Mouse (Mus musculus): ENCODE data around the gene Zmiz1. TPM values are rescaled to one million over a fixed set of nuclear protein-coding genes. Genes with fewer than 3 reads are reported as not detected.

The Zmiz1 gene
- polyA plus RNA-seq, 1 experiment = 27.3 TPM

DNA sequence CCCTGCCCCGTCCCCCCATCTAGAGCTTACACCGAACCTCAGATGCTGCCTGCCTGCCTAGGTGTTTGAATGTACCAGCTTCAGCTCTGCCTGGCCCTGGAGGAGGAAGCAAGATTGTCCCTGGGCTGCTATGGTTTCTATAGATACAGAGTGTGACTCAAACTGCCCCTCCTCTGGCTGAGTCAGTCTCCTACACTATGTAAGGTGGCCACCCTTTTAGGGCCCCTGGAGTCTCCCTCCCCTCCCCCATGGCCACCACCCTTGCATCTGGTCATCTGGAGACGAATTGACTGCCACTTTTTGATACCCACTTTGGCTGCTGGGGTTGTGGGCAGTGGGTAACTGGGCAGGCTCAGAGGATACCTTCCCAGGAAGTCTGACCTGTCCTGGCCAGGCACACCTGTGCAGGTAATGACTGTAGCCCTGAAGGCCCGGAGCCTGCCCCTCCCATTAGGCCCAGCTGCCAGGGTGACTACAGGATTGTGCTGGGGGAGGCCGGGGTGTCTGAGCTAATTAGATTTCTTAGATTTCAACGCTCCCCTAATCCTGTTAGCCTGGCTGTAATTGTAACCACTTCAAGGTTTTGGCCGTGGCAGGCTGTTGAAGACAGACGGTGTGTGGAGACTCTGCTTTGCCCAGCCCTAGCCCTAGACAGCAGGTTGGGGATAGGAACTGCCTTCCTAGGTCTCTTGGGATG, 5.8 kb downstream of the Zmiz1 start:
- Histone ChIP-seq H3K79me3 (ENCODE audit: low read depth) (peaks cover 96% of the 10 kb centered on the region), H3K27me3 (ENCODE audit: control insufficient read depth, insufficient read depth, insufficient read length) (no peaks in the 10 kb centered on the region), H3K36me3 (ENCODE audit: control insufficient read depth, insufficient read depth) (peaks cover 8% of the 10 kb centered on the region), H3K79me2 (ENCODE audit: control insufficient read depth, insufficient read depth) (peaks cover 100% of the 10 kb centered on the region), H3K4me3 (ENCODE audit: insufficient read depth, poor library complexity, severe bottlenecking) (no peak overlapping the region), H3ac (ENCODE audit: control insufficient read depth, insufficient read length, low read depth) (no peak overlapping the region)
- TF ChIP-seq MYOG (IDR thresholded peaks at IDR 0.05; ENCODE audit: control insufficient read depth, extremely low read depth, insufficient read length) (no peak), MYOD1 (IDR thresholded peaks at IDR 0.05; ENCODE audit: control insufficient read depth, insufficient read length, low read depth) (no peak), MAX (IDR thresholded peaks at IDR 0.05) (no peak), FOSL1 (IDR thresholded peaks at IDR 0.05; ENCODE audit: insufficient read depth, low read length, poor library complexity, severe bottlenecking) (no peak), CTCF (IDR thresholded peaks at IDR 0.05; ENCODE audit: control insufficient read depth, insufficient read depth, insufficient read length) (no peak), USF1 (IDR thresholded peaks at IDR 0.05; ENCODE audit: low read depth) (no peak), CEBPB (IDR thresholded peaks at IDR 0.05; ENCODE audit: low read depth) (no peak)

DNA sequence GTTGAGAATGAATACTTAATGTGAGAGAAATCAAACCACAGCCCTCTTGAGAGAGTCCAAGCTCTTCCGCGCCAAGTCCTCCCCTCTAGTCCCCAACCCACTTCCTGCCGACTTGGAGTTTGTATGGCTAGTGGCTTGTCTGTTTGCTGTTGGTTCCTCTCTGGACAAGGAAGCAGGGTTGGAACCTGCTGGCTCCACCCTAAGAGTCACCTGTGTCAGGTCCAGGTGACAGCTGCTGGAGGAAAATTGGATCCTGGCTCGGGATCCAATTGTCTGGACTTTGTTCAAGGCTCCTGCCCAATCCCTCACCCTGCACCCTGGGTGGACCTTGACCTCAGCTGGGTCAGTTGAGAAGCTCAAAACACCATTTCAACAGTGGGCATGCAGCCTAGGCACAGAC, 7.4 kb downstream of the Zmiz1 start:
- no peaks in the 10 kb centered on the region for H3K27me3 ChIP-seq (ENCODE audit: control insufficient read depth, insufficient read depth, insufficient read length)
- no peak overlapping the region for H3ac ChIP-seq (ENCODE audit: control insufficient read depth, insufficient read length, low read depth)
- peaks cover 9% of the 10 kb centered on the region for H3K36me3 ChIP-seq (ENCODE audit: control insufficient read depth, insufficient read depth)
- no peak for TF ChIP-seq CEBPB (IDR thresholded peaks at IDR 0.05; ENCODE audit: low read depth)
- H3K4me3 ChIP-seq (ENCODE audit: insufficient read depth, poor library complexity, severe bottlenecking) = no peak overlapping the region
- peaks cover 98% of the 10 kb centered on the region for H3K79me3 ChIP-seq (ENCODE audit: low read depth)
- peaks cover 100% of the 10 kb centered on the region for H3K79me2 ChIP-seq (ENCODE audit: control insufficient read depth, insufficient read depth)

DNA sequence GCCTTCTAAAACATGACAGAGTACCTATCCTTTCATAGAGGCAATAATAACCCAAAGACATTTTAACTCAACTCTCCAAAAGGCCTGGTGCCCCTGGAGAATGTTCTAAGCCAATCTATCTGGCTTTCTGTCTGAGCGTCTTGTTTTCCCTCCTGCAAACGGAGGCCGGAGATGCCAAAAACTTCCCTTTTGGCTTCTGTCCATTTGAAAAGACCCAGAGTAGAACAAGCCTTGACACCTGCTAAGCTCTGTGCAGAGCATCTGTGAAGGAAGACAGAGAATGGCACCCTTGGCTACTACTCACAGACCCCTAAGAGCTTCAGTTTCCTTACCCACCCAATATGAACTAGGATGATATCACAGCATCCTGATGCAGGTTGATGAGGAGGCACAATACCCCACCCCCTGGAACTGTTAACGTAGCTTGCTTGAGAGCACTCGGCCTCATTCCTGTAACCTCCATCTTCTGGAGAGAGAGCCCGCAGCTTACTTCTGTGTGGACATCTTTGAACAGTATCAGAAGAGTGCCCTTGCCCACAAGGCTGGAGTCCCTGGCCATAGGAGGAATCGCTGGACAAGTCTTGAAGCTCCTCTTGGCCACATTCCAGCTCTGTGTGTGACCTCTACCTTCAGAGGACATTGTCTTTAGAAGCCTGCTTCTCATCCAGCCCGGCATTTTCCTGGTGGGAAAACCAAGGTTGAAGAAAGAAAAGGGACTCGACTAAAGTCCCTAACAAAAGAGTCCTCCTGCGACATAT, 9.1 kb downstream of the Zmiz1 start:
- no peak overlapping the region for H3K4me3 ChIP-seq (ENCODE audit: insufficient read depth, poor library complexity, severe bottlenecking)
- no peak overlapping the region for H3ac ChIP-seq (ENCODE audit: control insufficient read depth, insufficient read length, low read depth)
- peaks cover 98% of the 10 kb centered on the region for H3K79me3 ChIP-seq (ENCODE audit: low read depth)
- TF ChIP-seq CTCF (IDR thresholded peaks at IDR 0.05; ENCODE audit: control insufficient read depth, insufficient read depth, insufficient read length) (no peak), FOSL1 (IDR thresholded peaks at IDR 0.05; ENCODE audit: insufficient read depth, low read length, poor library complexity, severe bottlenecking) (no peak), MYOD1 (IDR thresholded peaks at IDR 0.05; ENCODE audit: control insufficient read depth, insufficient read length, low read depth) (no peak), CEBPB (IDR thresholded peaks at IDR 0.05; ENCODE audit: low read depth) (no peak), MAX (IDR thresholded peaks at IDR 0.05) (no peak), MYOG (IDR thresholded peaks at IDR 0.05; ENCODE audit: control insufficient read depth, extremely low read depth, insufficient read length) (no peak)
- H3K27me3 ChIP-seq (ENCODE audit: control insufficient read depth, insufficient read depth, insufficient read length) = no peaks in the 10 kb centered on the region
- peaks cover 100% of the 10 kb centered on the region for H3K79me2 ChIP-seq (ENCODE audit: control insufficient read depth, insufficient read depth)
- H3K36me3 ChIP-seq (ENCODE audit: control insufficient read depth, insufficient read depth) = peaks cover 9% of the 10 kb centered on the region

DNA sequence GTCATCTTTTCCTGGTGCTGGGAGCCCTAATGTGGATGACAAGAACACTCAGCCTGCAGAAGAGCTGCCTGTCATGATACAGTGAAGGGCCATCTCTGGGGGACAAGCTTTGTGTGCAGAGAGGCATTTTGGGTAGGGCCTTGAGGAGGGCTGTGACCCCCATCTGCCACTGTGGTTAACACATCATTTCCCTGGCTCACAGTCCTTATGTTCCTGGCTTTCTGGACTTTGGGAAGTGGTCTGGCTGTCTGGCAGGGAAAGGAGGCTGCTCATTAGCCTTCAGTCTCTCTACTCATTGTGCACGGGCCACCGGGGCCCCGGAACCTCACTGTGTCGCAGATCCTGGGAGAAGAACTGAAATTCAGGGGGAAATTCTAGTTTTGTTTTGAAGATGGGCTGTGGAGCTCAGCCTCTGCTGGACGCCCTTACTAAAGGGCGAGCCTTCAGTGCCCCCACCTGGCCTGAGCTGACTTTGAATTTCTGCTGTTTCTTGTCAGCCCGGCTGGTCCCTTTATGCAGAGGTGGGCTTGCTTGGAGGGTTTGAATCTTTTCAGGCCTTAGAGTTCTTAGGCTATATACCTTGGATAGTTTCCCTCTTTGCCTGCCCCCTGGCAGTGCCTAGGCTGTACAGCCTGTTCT, 10.0 kb downstream of the Zmiz1 start:
- Histone ChIP-seq H3ac (ENCODE audit: control insufficient read depth, insufficient read length, low read depth) (no peak overlapping the region), H3K36me3 (ENCODE audit: control insufficient read depth, insufficient read depth) (peaks cover 9% of the 10 kb centered on the region), H3K4me3 (ENCODE audit: insufficient read depth, poor library complexity, severe bottlenecking) (no peak overlapping the region), H3K79me2 (ENCODE audit: control insufficient read depth, insufficient read depth) (peaks cover 100% of the 10 kb centered on the region), H3K79me3 (ENCODE audit: low read depth) (peaks cover 95% of the 10 kb centered on the region), H3K27me3 (ENCODE audit: control insufficient read depth, insufficient read depth, insufficient read length) (no peaks in the 10 kb centered on the region)
- TF ChIP-seq MYOG (IDR thresholded peaks at IDR 0.05; ENCODE audit: control insufficient read depth, extremely low read depth, insufficient read length) (no peak), MAX (IDR thresholded peaks at IDR 0.05) (no peak), FOSL1 (IDR thresholded peaks at IDR 0.05; ENCODE audit: insufficient read depth, low read length, poor library complexity, severe bottlenecking) (no peak), MYOD1 (IDR thresholded peaks at IDR 0.05; ENCODE audit: control insufficient read depth, insufficient read length, low read depth) (no peak), CEBPB (IDR thresholded peaks at IDR 0.05; ENCODE audit: low read depth) (no peak), CTCF (IDR thresholded peaks at IDR 0.05; ENCODE audit: control insufficient read depth, insufficient read depth, insufficient read length) (no peak)

DNA sequence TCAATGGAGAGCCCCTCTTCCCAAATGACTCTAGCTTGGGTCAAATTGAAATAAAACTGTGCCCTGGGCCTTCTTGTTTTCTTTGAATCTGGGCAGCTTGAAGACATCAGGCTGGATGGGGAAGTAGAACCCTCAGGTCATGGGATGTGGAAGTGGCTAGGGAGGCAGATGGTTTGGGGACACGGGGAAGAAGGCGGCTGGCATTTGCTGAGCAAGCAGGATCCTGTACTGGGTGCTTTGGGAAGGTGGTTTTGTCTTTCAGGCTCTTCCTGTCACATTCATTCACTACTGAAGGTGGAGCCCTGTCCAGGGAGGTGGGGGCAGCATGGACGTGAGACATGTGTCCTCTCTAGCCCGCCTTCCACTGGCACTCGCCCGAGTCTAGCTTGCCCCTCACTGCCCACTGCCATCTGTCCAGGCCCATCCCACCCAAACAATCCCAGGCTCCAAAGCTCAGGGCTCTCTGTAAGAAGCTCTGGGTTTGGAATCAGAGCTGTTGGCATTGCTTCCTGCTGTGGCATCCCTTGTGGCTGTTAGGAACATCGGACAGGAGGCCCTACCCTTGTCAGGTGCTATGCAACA, 11.3 kb downstream of the Zmiz1 start:
- Histone ChIP-seq H3K4me3 (ENCODE audit: insufficient read depth, poor library complexity, severe bottlenecking) (no peak overlapping the region), H3K27me3 (ENCODE audit: control insufficient read depth, insufficient read depth, insufficient read length) (no peaks in the 10 kb centered on the region), H3K36me3 (ENCODE audit: control insufficient read depth, insufficient read depth) (peaks cover 9% of the 10 kb centered on the region), H3ac (ENCODE audit: control insufficient read depth, insufficient read length, low read depth) (no peak overlapping the region), H3K79me3 (ENCODE audit: low read depth) (peaks cover 95% of the 10 kb centered on the region), H3K79me2 (ENCODE audit: control insufficient read depth, insufficient read depth) (peaks cover 100% of the 10 kb centered on the region)
- TF ChIP-seq FOSL1 (IDR thresholded peaks at IDR 0.05; ENCODE audit: insufficient read depth, low read length, poor library complexity, severe bottlenecking) (no peak), MYOD1 (IDR thresholded peaks at IDR 0.05; ENCODE audit: control insufficient read depth, insufficient read length, low read depth) (no peak), MYOG (IDR thresholded peaks at IDR 0.05; ENCODE audit: control insufficient read depth, extremely low read depth, insufficient read length) (no peak), USF1 (IDR thresholded peaks at IDR 0.05; ENCODE audit: low read depth) (no peak), CEBPB (IDR thresholded peaks at IDR 0.05; ENCODE audit: low read depth) (no peak), MAX (IDR thresholded peaks at IDR 0.05) (no peak), CTCF (IDR thresholded peaks at IDR 0.05; ENCODE audit: control insufficient read depth, insufficient read depth, insufficient read length) (no peak)

Data from C2C12 (cell line).